Mouse (Mus musculus): Measurements from ENCODE around the gene Olfr653.

The Olfr653 gene

GRCm38 (mm10) chr7:104577014-104577413, at the start of gene Olfr653:
Olfr653 (plus strand) TSS chr7:104577314.
- no peak for DNase-seq

- DNase-seq, result no peak
Measured at GRCm38 (mm10) chr7:104549833-104550232, 27.3 kb upstream of the Olfr653 start, which contains the start of gene Olfr651. Olfr651 (plus strand) TSS chr7:104550133.

GRCm38 (mm10) chr7:104552700-104553099, 24.4 kb upstream of the Olfr653 start:
- DNase-seq, result no peak

- no peak for DNase-seq
Measured at GRCm38 (mm10) chr7:104560601-104561000, 16.5 kb upstream of the Olfr653 start, which contains the start of gene Olfr652. Olfr652 (plus strand) TSS chr7:104560901.

- DNase-seq, result no peak
Measured at GRCm38 (mm10) chr7:104580846-104581245, 3.7 kb downstream of the Olfr653 start.

- no peak for DNase-seq
Measured at GRCm38 (mm10) chr7:104581429-104581828, 4.3 kb downstream of the Olfr653 start.

GRCm38 (mm10) chr7:104586725-104587124, 9.6 kb downstream of the Olfr653 start, which contains the start of gene Olfr654:
Olfr654 (plus strand) TSS chr7:104587025.
- DNase-seq, result no peak

GRCm38 (mm10) chr7:104588274-104588673, 11.2 kb downstream of the Olfr653 start:
- DNase-seq, result no peak

GRCm38 (mm10) chr7:104601679-104602078, 24.6 kb downstream of the Olfr653 start, which contains the start of gene Olfr655:
Olfr655 (minus strand) TSS chr7:104601779.
- no peak for DNase-seq

GRCm38 (mm10) chr7:104603173-104603572, 26.1 kb downstream of the Olfr653 start:
- no peak for DNase-seq

- DNase-seq, result no peak
Measured at GRCm38 (mm10) chr7:104604727-104605126, 27.6 kb downstream of the Olfr653 start.

GRCm38 (mm10) chr7:104613655-104614054, 36.5 kb downstream of the Olfr653 start, which contains the start of gene Olfr656:
Olfr656 (plus strand) TSS chr7:104613955.
- DNase-seq, result no peak

GRCm38 (mm10) chr7:104624494-104624893, 47.4 kb downstream of the Olfr653 start, which contains the start of gene Olfr657:
Olfr657 (plus strand) TSS chr7:104624794.
- DNase-seq, result no peak

All from layer of hippocampus, adult 9-11 months (tissue).